Mouse (Mus musculus): ENCODE results near the gene Mlycd. TPM values are rescaled to one million over a fixed set of nuclear protein-coding genes. Genes with fewer than 3 reads are reported as not detected.

Mlycd gene
- polyA plus RNA-seq, 1 experiment from 2014 or later = 14.7 TPM

DNA sequence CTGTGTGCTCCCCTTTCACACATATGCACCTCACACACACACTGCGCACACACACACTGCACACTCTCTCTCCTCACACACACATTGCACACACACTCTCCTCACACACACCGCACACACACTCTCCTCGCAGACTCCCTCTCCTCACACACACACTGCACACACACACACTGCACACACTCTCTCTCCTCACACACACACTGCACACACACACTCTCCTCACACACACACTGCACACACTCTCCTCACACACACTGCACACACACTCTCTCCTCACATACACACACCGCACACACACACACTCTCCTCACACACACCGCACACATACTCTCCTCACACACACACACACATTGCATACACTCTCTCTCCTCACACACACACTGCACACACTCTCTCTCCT, 10.0 kb downstream of the Mlycd start:
- Histone ChIP-seq H3K9ac (no peak overlapping the region), H3K27me3 (no peaks in the 10 kb centered on the region), H3K9me3 (no peaks in the 10 kb centered on the region), H3K4me3 (no peak overlapping the region), H3K4me1 (0 out of 2 replicates have a peak, but pooled peaks cover 3% of the 10 kb centered on the region), H3K36me3 (peaks cover 38% of the 10 kb centered on the region), H3K27ac (no peak overlapping the region), H3K4me2 (replicated peaks) (no peak overlapping the region)
- 91% methylated on average over 5 of the region's 5 CpGs for WGBS
- no peak for ATAC-seq (ENCODE audit: insufficient number of reproducible peaks, insufficient read depth, low FRiP score, low TSS enrichment)

DNA sequence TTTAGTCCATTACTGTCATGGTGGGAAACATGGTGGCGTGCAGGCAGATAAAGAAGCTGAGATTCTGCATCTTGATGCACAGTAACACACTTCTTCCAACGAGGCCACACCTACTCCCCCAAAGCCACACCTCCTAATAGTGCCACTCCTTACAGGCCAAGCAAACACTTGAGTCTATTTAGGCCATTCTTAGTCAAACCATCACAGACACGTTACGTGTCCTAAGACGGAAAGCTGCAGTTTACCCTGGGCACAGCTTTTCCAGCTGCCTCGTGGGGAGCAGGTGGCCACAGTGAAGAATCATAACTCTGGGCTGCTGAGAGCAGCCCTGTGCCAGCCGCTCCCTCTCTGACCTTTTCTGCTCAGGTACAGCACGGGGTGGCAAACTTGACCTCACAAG, 13.6 kb downstream of the Mlycd start:
- Histone ChIP-seq H3K4me3 (no peak overlapping the region), H3K36me3 (peaks cover 50% of the 10 kb centered on the region), H3K9me3 (no peaks in the 10 kb centered on the region), H3K27ac (no peak overlapping the region), H3K4me1 (no peaks in the 10 kb centered on the region), H3K9ac (no peak overlapping the region), H3K27me3 (no peaks in the 10 kb centered on the region), H3K4me2 (replicated peaks) (no peak overlapping the region)
- ATAC-seq (ENCODE audit: insufficient number of reproducible peaks, insufficient read depth, low FRiP score, low TSS enrichment) = no peak
- WGBS = 89% methylated on average over 8 of the region's 8 CpGs

GRCm38 (mm10) chr8:119412037-119412734, 17.5 kb downstream of the Mlycd start:
- H3K27ac ChIP-seq = no peak overlapping the region
- H3K9me3 ChIP-seq = no peaks in the 10 kb centered on the region
- 0 out of 2 replicates have a peak, but pooled peaks cover 3% of the 10 kb centered on the region for H3K27me3 ChIP-seq
- H3K4me1 ChIP-seq = no peaks in the 10 kb centered on the region
- no peak overlapping the region for H3K9ac ChIP-seq
- peaks cover 40% of the 10 kb centered on the region for H3K36me3 ChIP-seq
- no peak overlapping the region; the same call in 1 of the 2 replicates for H3K4me2 ChIP-seq (replicated peaks)
- H3K4me3 ChIP-seq = no peak overlapping the region
- no peak for ATAC-seq (ENCODE audit: insufficient number of reproducible peaks, insufficient read depth, low FRiP score, low TSS enrichment)
- 50% methylated on average over 10 of the region's 10 CpGs for whole genome bisulfite sequencing

GRCm38 (mm10) chr8:119412735-119413498, 18.2 kb downstream of the Mlycd start:
- peaks cover 36% of the 10 kb centered on the region for H3K36me3 ChIP-seq
- H3K9ac ChIP-seq = peak overlapping the region; percentile 46
- no peaks in the 10 kb centered on the region for H3K9me3 ChIP-seq
- no peak for ATAC-seq (ENCODE audit: insufficient number of reproducible peaks, insufficient read depth, low FRiP score, low TSS enrichment)
- H3K4me3 ChIP-seq = no peak overlapping the region
- no peaks in the 10 kb centered on the region for H3K4me1 ChIP-seq
- no peak overlapping the region for H3K27ac ChIP-seq
- 11% methylated on average over 18 of the region's 18 CpGs for WGBS
- H3K27me3 ChIP-seq = 0 out of 2 replicates have a peak, but pooled peaks cover 3% of the 10 kb centered on the region
- H3K4me2 ChIP-seq (replicated peaks) = peak overlapping the region; percentile 39

- H3K4me3 ChIP-seq = no peak overlapping the region
- ATAC-seq (ENCODE audit: insufficient number of reproducible peaks, insufficient read depth, low FRiP score, low TSS enrichment) = no peak
- H3K9ac ChIP-seq = no peak overlapping the region
- H3K4me1 ChIP-seq = no peaks in the 10 kb centered on the region
- WGBS = 81% methylated on average over 10 of the region's 10 CpGs
- H3K4me2 ChIP-seq (replicated peaks) = no peak overlapping the region
- no peaks in the 10 kb centered on the region for H3K9me3 ChIP-seq
- 0 out of 2 replicates have a peak, but pooled peaks cover 3% of the 10 kb centered on the region for H3K27me3 ChIP-seq
- no peak overlapping the region for H3K27ac ChIP-seq
- peaks cover 29% of the 10 kb centered on the region for H3K36me3 ChIP-seq
Observed at GRCm38 (mm10) chr8:119413605-119414004, 18.9 kb downstream of the Mlycd start.

GRCm38 (mm10) chr8:119420318-119420717, 25.6 kb downstream of the Mlycd start:
- no peak overlapping the region for H3K9ac ChIP-seq
- WGBS = 69% methylated on average over 7 of the region's 7 CpGs
- H3K4me1 ChIP-seq = peaks cover 14% of the 10 kb centered on the region
- ATAC-seq (ENCODE audit: insufficient number of reproducible peaks, insufficient read depth, low FRiP score, low TSS enrichment) = no peak
- H3K4me2 ChIP-seq (replicated peaks) = no peak overlapping the region
- no peak overlapping the region for H3K27ac ChIP-seq
- H3K27me3 ChIP-seq = no peaks in the 10 kb centered on the region
- no peak overlapping the region for H3K4me3 ChIP-seq
- H3K9me3 ChIP-seq = no peaks in the 10 kb centered on the region
- no peaks in the 10 kb centered on the region for H3K36me3 ChIP-seq

- no peak overlapping the region for H3K27ac ChIP-seq
- peaks cover 14% of the 10 kb centered on the region for H3K4me1 ChIP-seq
Observed at GRCm38 (mm10) chr8:119421603-119422122, 27.0 kb downstream of the Mlycd start.

DNA sequence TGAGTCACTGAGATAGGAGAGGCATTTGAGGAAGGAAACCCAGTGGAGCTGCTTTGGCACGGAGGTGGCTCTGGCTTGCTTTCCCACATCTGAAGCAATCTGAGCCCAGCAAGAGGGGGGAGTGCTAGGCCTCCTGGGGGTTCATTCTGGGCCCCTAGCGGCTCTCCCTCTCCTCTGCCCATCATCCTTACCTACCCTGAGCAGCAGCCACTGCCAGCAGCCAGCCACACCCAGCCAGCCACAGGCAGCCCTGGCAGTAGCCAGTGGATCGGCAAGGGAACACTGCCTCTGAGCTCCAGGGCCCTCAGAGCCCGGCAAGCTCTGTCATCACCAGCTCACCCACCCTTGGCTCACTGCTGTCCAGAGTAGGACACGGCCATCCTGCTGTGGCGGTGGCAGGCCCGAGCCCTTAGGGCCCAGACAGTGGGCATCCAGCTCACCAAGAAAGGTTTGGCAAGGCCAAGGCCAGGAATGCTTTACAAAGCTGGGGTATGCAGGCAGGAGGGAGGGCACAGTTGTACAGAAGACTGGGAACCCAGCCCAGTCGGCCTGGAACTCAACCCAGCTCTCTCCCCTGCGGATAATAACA, 27.5 kb downstream of the Mlycd start:
- 69% methylated on average over 9 of the region's 9 CpGs for WGBS
- Histone ChIP-seq H3K9me3 (no peaks in the 10 kb centered on the region), H3K27ac (no peak overlapping the region), H3K36me3 (no peaks in the 10 kb centered on the region), H3K27me3 (no peaks in the 10 kb centered on the region), H3K4me2 (replicated peaks) (no peak overlapping the region), H3K4me1 (peaks cover 14% of the 10 kb centered on the region), H3K9ac (no peak overlapping the region), H3K4me3 (no peak overlapping the region)
- ATAC-seq (ENCODE audit: insufficient number of reproducible peaks, insufficient read depth, low FRiP score, low TSS enrichment) = no peak

More at GRCm38 (mm10) chr8:119421603-119422122, 27.0 kb downstream of the Mlycd start:
- Histone ChIP-seq H3K9me3 (no peaks in the 10 kb centered on the region), H3K4me3 (no peak overlapping the region), H3K4me2 (replicated peaks) (no peak overlapping the region), H3K27me3 (no peaks in the 10 kb centered on the region), H3K36me3 (no peaks in the 10 kb centered on the region), H3K9ac (no peak overlapping the region)
- WGBS = 45% methylated on average over 9 of the region's 9 CpGs
- no peak for ATAC-seq (ENCODE audit: insufficient number of reproducible peaks, insufficient read depth, low FRiP score, low TSS enrichment)

GRCm38 (mm10) chr8:119423631-119424141, 29.0 kb downstream of the Mlycd start:
- Histone ChIP-seq H3K4me1 (peaks cover 14% of the 10 kb centered on the region), H3K4me2 (replicated peaks) (no peak overlapping the region), H3K27ac (no peak overlapping the region), H3K4me3 (no peak overlapping the region), H3K9ac (no peak overlapping the region), H3K27me3 (no peaks in the 10 kb centered on the region), H3K36me3 (no peaks in the 10 kb centered on the region), H3K9me3 (no peaks in the 10 kb centered on the region)
- ATAC-seq (ENCODE audit: insufficient number of reproducible peaks, insufficient read depth, low FRiP score, low TSS enrichment) = no peak
- WGBS = 54% methylated on average over 9 of the region's 9 CpGs

GRCm38 (mm10) chr8:119424199-119424733, 29.6 kb downstream of the Mlycd start:
- H3K4me3 ChIP-seq = no peak overlapping the region
- no peak overlapping the region for H3K27ac ChIP-seq
- WGBS = 85% methylated on average over 10 of the region's 10 CpGs
- ATAC-seq (ENCODE audit: insufficient number of reproducible peaks, insufficient read depth, low FRiP score, low TSS enrichment) = no peak
- no peaks in the 10 kb centered on the region for H3K9me3 ChIP-seq
- no peak overlapping the region for H3K9ac ChIP-seq
- H3K4me2 ChIP-seq (replicated peaks) = no peak overlapping the region
- peaks cover 8% of the 10 kb centered on the region for H3K4me1 ChIP-seq
- H3K27me3 ChIP-seq = no peaks in the 10 kb centered on the region
- H3K36me3 ChIP-seq = no peaks in the 10 kb centered on the region

- peaks cover 8% of the 10 kb centered on the region for H3K4me1 ChIP-seq
- H3K27ac ChIP-seq = no peak overlapping the region
- ATAC-seq (ENCODE audit: insufficient number of reproducible peaks, insufficient read depth, low FRiP score, low TSS enrichment) = no peak
- no peak overlapping the region for H3K4me3 ChIP-seq
- H3K36me3 ChIP-seq = no peaks in the 10 kb centered on the region
- WGBS = 78% methylated on average over 10 of the region's 10 CpGs
- H3K9me3 ChIP-seq = no peaks in the 10 kb centered on the region
- no peaks in the 10 kb centered on the region for H3K27me3 ChIP-seq
- no peak overlapping the region for H3K9ac ChIP-seq
- H3K4me2 ChIP-seq (replicated peaks) = no peak overlapping the region
Observed at GRCm38 (mm10) chr8:119424740-119425139, 30.1 kb downstream of the Mlycd start.

Measured in embryonic facial prominence, embryonic 12.5 days (tissue).